Mouse (Mus musculus): ENCODE results near the gene Nbas.

DNA sequence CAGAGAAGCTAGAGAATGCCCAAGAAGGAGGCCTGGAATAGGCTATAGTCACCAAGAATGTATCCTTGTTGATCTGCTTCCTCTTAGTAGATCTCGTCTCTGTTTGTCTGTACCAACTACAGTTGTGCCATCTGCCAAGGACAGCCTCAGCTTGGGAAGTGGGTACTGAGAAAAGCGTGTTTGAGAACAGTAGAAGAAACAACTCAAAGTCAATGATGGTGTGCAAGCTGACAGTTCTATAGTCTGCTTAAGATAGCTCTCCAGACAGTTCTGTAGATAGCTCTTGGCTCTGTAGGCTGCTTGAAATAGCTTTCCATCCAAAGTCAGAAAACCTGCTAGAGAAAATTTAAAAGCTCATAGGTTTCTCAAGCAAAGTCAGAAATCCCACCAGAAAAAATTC is 149.7 kb downstream of the Nbas start:
- TF ChIP-seq POLR2A (IDR thresholded peaks at IDR 0.05; ENCODE audit: low read depth, low read length) (no peak), CTCF (IDR thresholded peaks at IDR 0.05; ENCODE audit: borderline replicate concordance, insufficient read depth, low read length) (no peak)
